Mouse (Mus musculus): ENCODE data around the gene Ppt2. TPM values are rescaled to one million over a fixed set of nuclear protein-coding genes. Genes with fewer than 3 reads are reported as not detected.
A peak's percentile ranks its signal among the peaks of the same experiment; 100 is the strongest.

The Ppt2 gene
- polyA plus RNA-seq, 1 experiment, result 12.7 TPM

- Histone ChIP-seq H3K36me3 (ENCODE audit: control insufficient read depth, insufficient read depth) (peaks cover 12% of the 10 kb centered on the region), H3K79me2 (ENCODE audit: control insufficient read depth, insufficient read depth) (peaks cover 44% of the 10 kb centered on the region), H3K27me3 (ENCODE audit: control insufficient read depth, insufficient read depth, insufficient read length) (no peaks in the 10 kb centered on the region), H3K4me3 (ENCODE audit: insufficient read depth, poor library complexity, severe bottlenecking) (no peak overlapping the region), H3K79me3 (ENCODE audit: low read depth) (peaks cover 23% of the 10 kb centered on the region), H3ac (ENCODE audit: control insufficient read depth, insufficient read length, low read depth) (no peak overlapping the region)
- TF ChIP-seq USF1 (IDR thresholded peaks at IDR 0.05; ENCODE audit: low read depth) (no peak), MYOD1 (IDR thresholded peaks at IDR 0.05; ENCODE audit: control insufficient read depth, insufficient read length, low read depth) (no peak), MAX (IDR thresholded peaks at IDR 0.05) (no peak), CEBPB (IDR thresholded peaks at IDR 0.05; ENCODE audit: low read depth) (no peak), FOSL1 (IDR thresholded peaks at IDR 0.05; ENCODE audit: insufficient read depth, low read length, poor library complexity, severe bottlenecking) (no peak), CTCF (IDR thresholded peaks at IDR 0.05; ENCODE audit: control insufficient read depth, insufficient read depth, insufficient read length) (no peak), MYOG (IDR thresholded peaks at IDR 0.05; ENCODE audit: control insufficient read depth, extremely low read depth, insufficient read length) (no peak)
These were observed 20.3 kb downstream of the Ppt2 start for GRCm38 (mm10) chr17:34607997-34608396.

GRCm38 (mm10) chr17:34606186-34607039 is 21.9 kb downstream of the Ppt2 start:
- H3K79me3 ChIP-seq (ENCODE audit: low read depth), result peaks cover 24% of the 10 kb centered on the region
- no peaks in the 10 kb centered on the region for H3K27me3 ChIP-seq (ENCODE audit: control insufficient read depth, insufficient read depth, insufficient read length)
- H3K4me3 ChIP-seq (ENCODE audit: insufficient read depth, poor library complexity, severe bottlenecking), result peak overlapping the region; percentile 84
- peak overlapping the region; percentile 77 for H3ac ChIP-seq (ENCODE audit: control insufficient read depth, insufficient read length, low read depth)
- peaks cover 6% of the 10 kb centered on the region for H3K36me3 ChIP-seq (ENCODE audit: control insufficient read depth, insufficient read depth)
- no peak for TF ChIP-seq CTCF (IDR thresholded peaks at IDR 0.05; ENCODE audit: control insufficient read depth, insufficient read depth, insufficient read length)
- no peak for TF ChIP-seq MYOG (IDR thresholded peaks at IDR 0.05; ENCODE audit: control insufficient read depth, extremely low read depth, insufficient read length)
- TF ChIP-seq CEBPB (IDR thresholded peaks at IDR 0.05; ENCODE audit: low read depth), result no peak
- no peak for TF ChIP-seq USF1 (IDR thresholded peaks at IDR 0.05; ENCODE audit: low read depth)
- no peak for TF ChIP-seq MAX (IDR thresholded peaks at IDR 0.05)
- no peak for TF ChIP-seq MYOD1 (IDR thresholded peaks at IDR 0.05; ENCODE audit: control insufficient read depth, insufficient read length, low read depth)
- no peak for TF ChIP-seq FOSL1 (IDR thresholded peaks at IDR 0.05; ENCODE audit: insufficient read depth, low read length, poor library complexity, severe bottlenecking)
- peaks cover 54% of the 10 kb centered on the region for H3K79me2 ChIP-seq (ENCODE audit: control insufficient read depth, insufficient read depth)

GRCm38 (mm10) chr17:34605609-34606008 is 22.7 kb downstream of the Ppt2 start:
- H3K79me2 ChIP-seq (ENCODE audit: control insufficient read depth, insufficient read depth), result peaks cover 54% of the 10 kb centered on the region
- no peak for TF ChIP-seq MAX (IDR thresholded peaks at IDR 0.05)
- TF ChIP-seq CEBPB (IDR thresholded peaks at IDR 0.05; ENCODE audit: low read depth), result no peak
- TF ChIP-seq FOSL1 (IDR thresholded peaks at IDR 0.05; ENCODE audit: insufficient read depth, low read length, poor library complexity, severe bottlenecking), result no peak
- no peak for TF ChIP-seq CTCF (IDR thresholded peaks at IDR 0.05; ENCODE audit: control insufficient read depth, insufficient read depth, insufficient read length)
- TF ChIP-seq USF1 (IDR thresholded peaks at IDR 0.05; ENCODE audit: low read depth), result no peak
- TF ChIP-seq MYOG (IDR thresholded peaks at IDR 0.05; ENCODE audit: control insufficient read depth, extremely low read depth, insufficient read length), result no peak
- no peak for TF ChIP-seq MYOD1 (IDR thresholded peaks at IDR 0.05; ENCODE audit: control insufficient read depth, insufficient read length, low read depth)
- peak overlapping the region; percentile 87 for H3ac ChIP-seq (ENCODE audit: control insufficient read depth, insufficient read length, low read depth)
- H3K36me3 ChIP-seq (ENCODE audit: control insufficient read depth, insufficient read depth), result peaks cover 4% of the 10 kb centered on the region
- H3K4me3 ChIP-seq (ENCODE audit: insufficient read depth, poor library complexity, severe bottlenecking), result peak overlapping the region; percentile 84
- peaks cover 24% of the 10 kb centered on the region for H3K79me3 ChIP-seq (ENCODE audit: low read depth)
- H3K27me3 ChIP-seq (ENCODE audit: control insufficient read depth, insufficient read depth, insufficient read length), result no peaks in the 10 kb centered on the region

- Histone ChIP-seq H3K27me3 (ENCODE audit: control insufficient read depth, insufficient read depth, insufficient read length) (no peaks in the 10 kb centered on the region), H3K79me2 (ENCODE audit: control insufficient read depth, insufficient read depth) (peaks cover 51% of the 10 kb centered on the region), H3K36me3 (ENCODE audit: control insufficient read depth, insufficient read depth) (peaks cover 4% of the 10 kb centered on the region), H3K4me3 (ENCODE audit: insufficient read depth, poor library complexity, severe bottlenecking) (peak overlapping the region; percentile 25), H3ac (ENCODE audit: control insufficient read depth, insufficient read length, low read depth) (peak overlapping the region; percentile 85), H3K79me3 (ENCODE audit: low read depth) (peaks cover 24% of the 10 kb centered on the region)
- TF ChIP-seq CTCF (IDR thresholded peaks at IDR 0.05; ENCODE audit: control insufficient read depth, insufficient read depth, insufficient read length) (no peak), MYOG (IDR thresholded peaks at IDR 0.05; ENCODE audit: control insufficient read depth, extremely low read depth, insufficient read length) (no peak), FOSL1 (IDR thresholded peaks at IDR 0.05; ENCODE audit: insufficient read depth, low read length, poor library complexity, severe bottlenecking) (no peak), CEBPB (IDR thresholded peaks at IDR 0.05; ENCODE audit: low read depth) (no peak), USF1 (IDR thresholded peaks at IDR 0.05; ENCODE audit: low read depth) (no peak), MYOD1 (IDR thresholded peaks at IDR 0.05; ENCODE audit: control insufficient read depth, insufficient read length, low read depth) (no peak), MAX (IDR thresholded peaks at IDR 0.05) (no peak)
These were observed 23.6 kb downstream of the Ppt2 start for GRCm38 (mm10) chr17:34604511-34605237.

GRCm38 (mm10) chr17:34604061-34604508 is 24.2 kb downstream of the Ppt2 start, which contains the start of gene Agpat1:
TSS of gene Agpat1 (plus strand) at chr17:34604262.
- H3K79me2 ChIP-seq (ENCODE audit: control insufficient read depth, insufficient read depth), result peaks cover 45% of the 10 kb centered on the region
- no peaks in the 10 kb centered on the region for H3K27me3 ChIP-seq (ENCODE audit: control insufficient read depth, insufficient read depth, insufficient read length)
- peak within 1 kb of the TSS; percentile 85 for H3ac ChIP-seq (ENCODE audit: control insufficient read depth, insufficient read length, low read depth)
- TF ChIP-seq MAX (IDR thresholded peaks at IDR 0.05) (peak; percentile 11), MYOD1 (IDR thresholded peaks at IDR 0.05; ENCODE audit: control insufficient read depth, insufficient read length, low read depth) (no peak)
- peaks cover 24% of the 10 kb centered on the region for H3K79me3 ChIP-seq (ENCODE audit: low read depth)
- H3K4me3 ChIP-seq (ENCODE audit: insufficient read depth, poor library complexity, severe bottlenecking), result peak within 1 kb of the TSS; percentile 84
- peaks cover 4% of the 10 kb centered on the region for H3K36me3 ChIP-seq (ENCODE audit: control insufficient read depth, insufficient read depth)

All from C2C12 (cell line).